Mouse (Mus musculus) spleen, adult 2 months (tissue): ENCODE results near the gene Tet2. TPM values are rescaled to one million over a fixed set of nuclear protein-coding genes. Genes with fewer than 3 reads are reported as not detected.
A peak's percentile ranks its signal among the peaks of the same experiment; 100 is the strongest.

Experiments used
- DNase-seq, 2 experiments: peaks; one replicate each; pipeline versions ENCODE4 v3.0.0 to v3.0.0-alpha.2; 2012 to 2021; ENCODE audit warnings: low spot score in 2 of 2, low read depth in 1 of 2
- H3K27ac ChIP-seq: fragments of 200-500 bp; 2 replicates; pipeline ENCODE4 v1.5.1; 2012; ENCODE audit warnings: low read length, inconsistent platforms; ENCODE audit not compliant: insufficient read depth
- H3K27me3 ChIP-seq: fragments of 200-500 bp; 2 replicates; pipeline ENCODE4 v1.6.1; 2012; ENCODE audit warnings: mild to moderate bottlenecking, moderate library complexity, low read length, inconsistent platforms; ENCODE audit not compliant: control insufficient read depth, insufficient read depth
- H3K36me3 ChIP-seq: fragments of 200-500 bp; 2 replicates; pipeline ENCODE4 v1.6.1; 2012; ENCODE audit warnings: mild to moderate bottlenecking, low read length, inconsistent platforms; ENCODE audit not compliant: control insufficient read depth, insufficient read depth
- H3K4me1 ChIP-seq: fragments of 200-500 bp; 2 replicates; pipeline ENCODE4 v1.6.1; 2011; ENCODE audit warnings: inconsistent platforms; ENCODE audit not compliant: control insufficient read depth, insufficient read depth, insufficient read length
- H3K4me3 ChIP-seq: fragments of 200-500 bp; 2 replicates; pipeline ENCODE4 v1.5.1; 2011; ENCODE audit warnings: mild to moderate bottlenecking, inconsistent platforms; ENCODE audit not compliant: insufficient read depth, insufficient read length; ENCODE audit errors: extremely low read depth
- CTCF ChIP-seq: fragments of 200-500 bp; IDR thresholded peaks from 2 replicates; pipeline ENCODE4 v1.5.1; 2011; ENCODE audit warnings: mild to moderate bottlenecking, inconsistent platforms; ENCODE audit not compliant: insufficient read depth, insufficient read length, insufficient replicate concordance; ENCODE audit errors: extremely low read depth
- POLR2A ChIP-seq: fragments of 200-500 bp; IDR thresholded peaks from 2 replicates; pipeline ENCODE4 v1.6.1; 2011; ENCODE audit warnings: low read depth, low read length, inconsistent platforms
- WGBS: fragments of 180-500 bp; shearing (Covaris S2); methylation state at CpG from one replicate; pipeline ENCODE4 v1.1.7; 2018; 5-methylcytosine and 5-hydroxymethylcytosine counted together
- polyA plus RNA-seq: library from polyadenylated mRNA; depleted of rRNA; stranded (reverse); fragments of >200 nt; gene quantifications from 2 replicates; pipeline ENCODE4 v1.2.3, GENCODE M21; 2012

Gene Tet2
- polyA plus RNA-seq, 1 experiment = 10.5 TPM

- DNase-seq = peak in 1 of 2 experiments; percentile 17
- Histone ChIP-seq H3K27me3 (no peaks in the 10 kb centered on the region), H3K36me3 (no peaks in the 10 kb centered on the region), H3K27ac (no peak overlapping the region), H3K4me1 (peaks cover 13% of the 10 kb centered on the region), H3K4me3 (no peak overlapping the region)
- WGBS = 35% methylated on average over 4 of the region's 4 CpGs
- no peak for TF ChIP-seq POLR2A
- TF ChIP-seq CTCF = no peak
Measured at GRCm38 (mm10) chr3:133581541-133581940, 36.6 kb upstream of the Tet2 start.

- no peak for TF ChIP-seq POLR2A
- no peak for TF ChIP-seq CTCF
- H3K27ac ChIP-seq = no peak overlapping the region
- 78% methylated on average over 9 of the region's 9 CpGs for WGBS
- no peak for DNase-seq
- no peaks in the 10 kb centered on the region for H3K36me3 ChIP-seq
- H3K4me1 ChIP-seq = peaks cover 13% of the 10 kb centered on the region
- H3K4me3 ChIP-seq = no peak overlapping the region
- no peaks in the 10 kb centered on the region for H3K27me3 ChIP-seq
Measured at GRCm38 (mm10) chr3:133579671-133580070, 34.7 kb upstream of the Tet2 start.

GRCm38 (mm10) chr3:133579140-133579539 lies 34.2 kb upstream of the Tet2 start:
- Histone ChIP-seq H3K4me3 (no peak overlapping the region), H3K27me3 (no peaks in the 10 kb centered on the region), H3K36me3 (no peaks in the 10 kb centered on the region), H3K4me1 (peaks cover 13% of the 10 kb centered on the region), H3K27ac (no peak overlapping the region)
- whole genome bisulfite sequencing = 86% methylated on average over 9 of the region's 9 CpGs
- DNase-seq = no peak
- TF ChIP-seq POLR2A (no peak), CTCF (no peak)

DNA sequence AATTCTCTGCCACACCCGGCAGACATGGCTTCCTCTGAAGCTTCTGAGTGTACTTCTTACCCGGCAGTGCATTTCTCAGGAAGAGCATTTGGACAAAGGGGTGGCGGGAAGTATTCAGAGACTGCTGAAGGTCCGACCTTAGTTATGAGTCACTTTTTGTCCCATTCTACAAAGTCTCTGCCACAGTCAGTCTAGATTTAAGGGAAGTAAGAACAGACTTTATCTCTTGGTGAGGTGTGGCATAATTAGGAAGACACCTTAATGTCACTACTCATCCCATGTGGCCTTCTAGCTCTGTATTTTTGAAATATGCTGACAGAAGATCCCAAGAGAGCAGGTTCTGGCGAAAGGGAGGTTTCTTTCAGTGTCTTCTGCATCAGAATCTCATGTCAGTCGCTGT lies 30.0 kb upstream of the Tet2 start:
- 71% methylated on average over 6 of the region's 6 CpGs for WGBS
- TF ChIP-seq CTCF (no peak), POLR2A (no peak)
- peaks cover 3% of the 10 kb centered on the region; the same call in 1 of the 2 replicates for H3K4me1 ChIP-seq
- H3K27me3 ChIP-seq = no peaks in the 10 kb centered on the region
- DNase-seq = no peak
- no peak overlapping the region for H3K27ac ChIP-seq
- no peaks in the 10 kb centered on the region for H3K36me3 ChIP-seq
- H3K4me3 ChIP-seq = no peak overlapping the region

DNA sequence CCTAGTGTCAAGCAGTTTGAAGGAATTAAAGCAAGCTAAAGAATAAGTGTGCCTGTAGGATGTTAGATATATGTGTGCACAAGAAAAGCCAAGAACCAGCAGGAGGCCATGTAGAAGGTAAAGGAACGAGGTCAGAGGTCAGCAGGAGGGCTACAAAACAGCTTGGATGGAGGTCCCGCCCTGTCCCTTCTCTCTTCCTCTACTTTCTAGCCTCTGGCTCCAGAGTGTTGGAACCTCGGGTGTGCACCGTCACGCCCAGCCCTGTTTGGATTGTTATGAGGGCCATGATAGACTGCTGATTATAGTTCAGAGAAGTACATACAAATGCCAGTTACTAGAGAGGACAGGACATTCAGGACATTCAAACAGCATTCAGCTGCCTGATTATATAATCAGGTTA lies 27.0 kb upstream of the Tet2 start:
- no peaks in the 10 kb centered on the region for H3K36me3 ChIP-seq
- DNase-seq = no peak
- no peaks in the 10 kb centered on the region for H3K4me1 ChIP-seq
- TF ChIP-seq POLR2A (no peak), CTCF (no peak)
- no peaks in the 10 kb centered on the region for H3K27me3 ChIP-seq
- WGBS = 83% methylated on average over 5 of the region's 5 CpGs
- no peak overlapping the region for H3K4me3 ChIP-seq
- no peak overlapping the region for H3K27ac ChIP-seq

- WGBS = 46% methylated on average over 2 of the region's 2 CpGs
- TF ChIP-seq POLR2A = no peak
- no peak for TF ChIP-seq CTCF
Measured at GRCm38 (mm10) chr3:133563503-133564205, 18.7 kb upstream of the Tet2 start.

DNA sequence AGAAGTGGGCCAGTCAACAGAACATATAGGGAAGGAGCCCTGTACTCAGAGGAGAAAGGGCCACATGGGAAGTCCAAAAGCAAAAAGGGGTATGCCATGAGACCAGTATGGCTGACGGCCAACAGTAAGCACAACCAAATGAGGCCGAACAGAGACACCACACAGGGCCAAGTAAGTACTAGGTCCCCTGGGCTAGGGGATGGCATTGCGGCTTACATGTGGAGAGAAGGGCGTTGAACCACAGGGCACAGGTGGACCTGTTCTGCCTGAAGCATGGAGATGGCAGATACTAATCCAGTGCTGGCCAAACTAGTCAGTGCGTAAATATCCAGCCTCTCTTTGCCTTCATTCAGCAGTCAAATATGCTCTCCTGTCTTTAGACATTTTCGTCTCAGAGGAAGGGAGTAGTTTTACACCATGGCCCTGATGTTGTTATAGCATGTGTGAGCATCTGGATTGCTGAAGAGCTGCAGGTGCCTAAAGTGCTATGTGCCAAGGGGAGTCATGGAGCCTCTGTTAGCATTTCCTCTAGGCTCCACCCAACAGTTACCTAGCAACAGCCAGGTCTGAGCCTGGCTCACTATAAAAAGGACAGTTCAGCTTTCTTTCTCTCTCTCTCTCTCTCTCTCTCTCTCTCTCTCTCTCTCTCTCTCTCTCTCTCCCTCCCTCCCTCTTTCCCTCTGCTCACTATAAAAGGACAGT lies 14.6 kb upstream of the Tet2 start:
- WGBS = 92% methylated on average over 6 of the region's 6 CpGs

More at GRCm38 (mm10) chr3:133563503-133564205, 18.7 kb upstream of the Tet2 start:
- Histone ChIP-seq H3K4me3 (no peak overlapping the region), H3K4me1 (no peaks in the 10 kb centered on the region), H3K27ac (no peak overlapping the region), H3K36me3 (no peaks in the 10 kb centered on the region), H3K27me3 (no peaks in the 10 kb centered on the region)
- DNase-seq = peak in 1 of 2 experiments; percentile 14

More for the DNA sequence above, 14.6 kb upstream of the Tet2 start:
- Histone ChIP-seq H3K4me3 (no peak overlapping the region), H3K27me3 (no peaks in the 10 kb centered on the region), H3K27ac (no peak overlapping the region), H3K36me3 (no peaks in the 10 kb centered on the region), H3K4me1 (no peaks in the 10 kb centered on the region)
- TF ChIP-seq POLR2A = no peak
- no peak for TF ChIP-seq CTCF
- no peak for DNase-seq
